8 mouse cellular contexts compared by ENCODE assay signal in the genomic region with DNA sequence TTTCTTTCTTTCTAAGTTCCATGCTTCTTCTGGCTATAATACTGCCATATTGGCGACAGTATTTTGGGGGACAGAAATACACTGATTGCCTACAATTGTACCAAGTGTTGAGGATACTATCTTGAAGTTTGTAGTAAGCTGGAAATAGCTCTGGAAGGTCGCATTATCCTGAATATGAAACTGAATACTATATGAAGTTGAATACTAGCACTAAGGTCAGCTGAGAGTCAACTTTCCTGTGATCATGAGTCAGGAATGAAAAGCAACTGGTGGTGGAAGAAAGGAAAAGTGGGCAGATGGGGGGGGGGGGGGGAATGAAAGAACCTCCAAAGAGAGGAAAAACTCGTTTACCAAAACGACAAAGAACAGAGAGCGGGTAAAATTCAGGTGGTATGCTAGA. TPM values are rescaled to one million over a fixed set of nuclear protein-coding genes. Genes with fewer than 3 reads are reported as not detected.
DNase-seq lines count a peak whose midpoint lies in the region; ATAC-seq and TF ChIP-seq lines count a peak whose summit lies in the region.

No protein-coding gene starts in this region.

- no peaks in the 10 kb centered on the region for H3K4me1 ChIP-seq in heart, embryonic 10.5 days
- H3K4me1 ChIP-seq in thymus, adult 2 months (replicated peaks; ENCODE audit: control insufficient read depth, insufficient read depth, low read length), result no peaks in the 10 kb centered on the region
- H3K4me1 ChIP-seq in liver, embryonic 11.5 days (replicated peaks; ENCODE audit: control insufficient read depth, insufficient read depth, low read length), result no peaks in the 10 kb centered on the region; the same call in 1 of the 2 replicates
- no peaks in the 10 kb centered on the region for H3K4me1 ChIP-seq in stomach, postnatal 0 days (replicated peaks; ENCODE audit: control insufficient read depth, insufficient read depth)

- WGBS in heart, embryonic 10.5 days, result 13% methylated on average over 5 of the region's 5 CpGs
- WGBS in thymus, adult 2 months, result 21% methylated on average over 5 of the region's 5 CpGs
- 16% methylated on average over 5 of the region's 5 CpGs for WGBS in liver, embryonic 11.5 days
- WGBS in stomach, postnatal 0 days, result 18% methylated on average over 5 of the region's 5 CpGs

- no peaks in the 10 kb centered on the region for H3K36me3 ChIP-seq in heart, embryonic 10.5 days
- no peaks in the 10 kb centered on the region for H3K36me3 ChIP-seq in thymus, adult 2 months (ENCODE audit: control insufficient read depth, insufficient read depth, low read length)
- H3K36me3 ChIP-seq in liver, embryonic 11.5 days (ENCODE audit: control insufficient read depth, insufficient read depth, low read length), result no peaks in the 10 kb centered on the region
- H3K36me3 ChIP-seq in stomach, postnatal 0 days (ENCODE audit: control insufficient read depth, insufficient read depth, low read length), result no peaks in the 10 kb centered on the region

- H3K27ac ChIP-seq in heart, embryonic 10.5 days, result peak overlapping the region; percentile 93
- H3K27ac ChIP-seq in thymus, adult 2 months (ENCODE audit: control insufficient read depth, insufficient read depth, low read length), result no peak overlapping the region
- no peak overlapping the region for H3K27ac ChIP-seq in liver, embryonic 11.5 days (ENCODE audit: low read depth, low read length)
- H3K27ac ChIP-seq in stomach, postnatal 0 days (replicated peaks), result peak overlapping the region; percentile 71; the same call in 1 of the 2 replicates

- H3K9ac ChIP-seq in liver, embryonic 11.5 days (ENCODE audit: low read depth, low read length), result peak overlapping the region; percentile 79
- peak overlapping the region; percentile 84 for H3K9ac ChIP-seq in stomach, postnatal 0 days (ENCODE audit: low read length)

- TF ChIP-seq EP300 in stomach, postnatal 0 days (optimal IDR thresholded peaks at IDR 0.05), result no peak

- no peaks in the 10 kb centered on the region for H3K9me3 ChIP-seq in heart, embryonic 10.5 days
- H3K9me3 ChIP-seq in liver, embryonic 11.5 days (ENCODE audit: control insufficient read depth, low read length), result no peaks in the 10 kb centered on the region
- no peaks in the 10 kb centered on the region for H3K9me3 ChIP-seq in stomach, postnatal 0 days (ENCODE audit: control insufficient read depth, low read length)

- peak overlapping the region; percentile 87 for H3K4me3 ChIP-seq in heart, embryonic 10.5 days
- H3K4me3 ChIP-seq in thymus, adult 2 months (ENCODE audit: control insufficient read depth, insufficient read depth, low read length), result peak overlapping the region; percentile 97
- peak overlapping the region; percentile 83 for H3K4me3 ChIP-seq in liver, embryonic 11.5 days (ENCODE audit: low read depth, low read length)
- H3K4me3 ChIP-seq in stomach, postnatal 0 days (ENCODE audit: low read depth, low read length), result peak overlapping the region; percentile 90

- ATAC-seq in liver, embryonic 11.5 days (replicated peaks; ENCODE audit: low FRiP score), result no peak
- 0 out of 2 replicates have a peak, but pooled peaks have one; percentile 7 for ATAC-seq in stomach, postnatal 0 days (ENCODE audit: low FRiP score, low TSS enrichment)

- intact Hi-C loops in heart, postnatal 25 days (cut with DNase I), result no loop called here

- peak overlapping the region; percentile 70 for H3K4me2 ChIP-seq in liver, embryonic 11.5 days
- H3K4me2 ChIP-seq in stomach, postnatal 0 days (replicated peaks; ENCODE audit: low read depth), result peak overlapping the region; percentile 70

- no peak for TF ChIP-seq CTCF in thymus, adult 2 months (IDR thresholded peaks at IDR 0.05; ENCODE audit: borderline replicate concordance, control insufficient read depth, extremely low read depth, insufficient read depth, low read length, poor library complexity)
- no peak for TF ChIP-seq CTCF in stomach, postnatal 0 days (IDR thresholded peaks at IDR 0.05; ENCODE audit: low read depth)

- no peak for DNase-seq in heart, embryonic 10.5 days (ENCODE audit: low spot score)
- no peak for DNase-seq in heart, postnatal 25 days (ENCODE audit: low spot score)
- no peak for DNase-seq in thymus, adult 2 months
- DNase-seq in thymus, postnatal 25 days, result no peak
- DNase-seq in liver, embryonic 11.5 days (ENCODE audit: low spot score), result no peak
- DNase-seq in stomach, postnatal 0 days (ENCODE audit: low spot score), result no peak
- no peak for DNase-seq in cerebellum, adult 9-11 months
- no peak for DNase-seq in MN1 (ENCODE audit: low spot score)

- no peaks in the 10 kb centered on the region for H3K27me3 ChIP-seq in heart, embryonic 10.5 days (ENCODE audit: insufficient read depth, poor library complexity, severe bottlenecking)
- no peaks in the 10 kb centered on the region for H3K27me3 ChIP-seq in thymus, adult 2 months (ENCODE audit: control insufficient read depth, insufficient read depth, low read length)
- H3K27me3 ChIP-seq in liver, embryonic 11.5 days (replicated peaks; ENCODE audit: control insufficient read depth, insufficient read depth, low read length), result no peaks in the 10 kb centered on the region
- H3K27me3 ChIP-seq in stomach, postnatal 0 days (ENCODE audit: control insufficient read depth, insufficient read depth, low read length), result no peaks in the 10 kb centered on the region

- no peak for TF ChIP-seq POLR2A in thymus, adult 2 months (IDR thresholded peaks at IDR 0.05; ENCODE audit: control insufficient read depth, extremely low read depth, insufficient read depth, low read length, poor library complexity)

RNA-seq across cellular contexts. Expression of gene Ldah, which starts 0.3 kb away (rescaled TPM):
- 60.2 and 63.4 TPM in 2 replicates for polyA plus RNA-seq in heart, embryonic 10.5 days (2016; fragmentation: Nextera tagmentation; extraction: Ambion mirVana)
- 10 to 100 TPM; 26.3 to 27.0 TPM for total RNA-seq in heart, postnatal 25 days (2021)
- 29.8 and 33.2 TPM in 2 replicates for polyA plus RNA-seq in thymus, adult 2 months (2012; rRNA removed)
- polyA plus RNA-seq in liver, embryonic 11.5 days (2014; fragmentation: Nextera tagmentation; extraction: Ambion mirVana), result 54.3 and 57.2 TPM in 2 replicates
- 58.9 and 64.2 TPM in 2 replicates for polyA plus RNA-seq in stomach, postnatal 0 days (2015; fragmentation: Nextera tagmentation; extraction: Ambion mirVana)

Comparison
In these comparisons a context has a peak if more than half of its experiments do, and no peak if none do; other contexts are left out.
1. H3K27ac ChIP-seq: peak in heart, embryonic 10.5 days (single experiment) and stomach, postnatal 0 days (single experiment); none in thymus, adult 2 months (single experiment) and liver, embryonic 11.5 days (single experiment).
2. Peak in every context shown above with its lines, with median percentiles within 50 percentile points of each other: H3K4me3 ChIP-seq.